7 mouse cellular contexts compared by ENCODE assay signal in the genomic region with DNA sequence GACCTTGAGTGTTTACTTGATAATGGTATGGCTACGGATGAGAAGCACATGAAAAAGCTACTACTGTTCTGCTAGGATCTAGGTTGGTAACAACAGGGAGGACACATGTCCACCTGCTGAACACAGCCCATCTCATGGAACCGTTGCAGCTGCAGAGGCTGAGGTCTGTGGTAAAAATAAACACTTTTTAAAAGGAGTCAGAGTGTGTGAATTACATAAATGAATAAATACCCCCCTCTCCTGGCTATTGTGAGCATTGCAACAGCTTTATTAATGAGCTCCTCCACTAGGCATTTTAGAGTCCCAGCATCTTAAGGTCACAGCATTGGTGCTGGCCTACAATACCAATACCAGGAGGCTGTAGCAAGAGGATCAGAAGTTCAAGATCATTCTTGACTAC. TPM values are rescaled to one million over a fixed set of nuclear protein-coding genes. Genes with fewer than 3 reads are reported as not detected.
A peak's percentile ranks its signal among the peaks of the same experiment; 100 is the strongest.
DNase-seq lines count a peak whose midpoint lies in the region; ATAC-seq and TF ChIP-seq lines count a peak whose summit lies in the region.

No protein-coding gene starts in this region.

- no peak overlapping the region for H3K9ac ChIP-seq in MEL (ENCODE audit: control insufficient read depth, low read depth, low read length, poor library complexity, severe bottlenecking)
- no peak overlapping the region for H3K9ac ChIP-seq in lung, embryonic 14.5 days

- no peak overlapping the region for H3K4me3 ChIP-seq in MEL (ENCODE audit: control insufficient read depth in 1 of 2, insufficient read depth in 1 of 2, low read depth in 2 of 2, low read length in 2 of 2)
- no peak overlapping the region for H3K4me3 ChIP-seq in lung, embryonic 14.5 days (ENCODE audit: low read depth, low read length)

- H3K9me3 ChIP-seq in MEL (replicated peaks; ENCODE audit: insufficient read depth, low read length), result no peaks in the 10 kb centered on the region
- H3K9me3 ChIP-seq in lung, embryonic 14.5 days (ENCODE audit: low read depth, low read length), result no peaks in the 10 kb centered on the region

- TF ChIP-seq RAD21 in MEL (IDR thresholded peaks at IDR 0.05; ENCODE audit: low read depth, low read length), result peak; percentile 87

- peaks cover 0 to under 1% of the 10 kb centered on the region in 2 experiments; a peak in 1 of 4 replicates for H3K4me1 ChIP-seq in MEL (ENCODE audit: control insufficient read depth in 1 of 2, insufficient read depth in 2 of 2, low read length in 2 of 2)
- H3K4me1 ChIP-seq in lung, embryonic 14.5 days (ENCODE audit: insufficient read depth), result no peaks in the 10 kb centered on the region

- H3K4me2 ChIP-seq in lung, embryonic 14.5 days, result no peak overlapping the region

- H3K79me2 ChIP-seq in MEL (ENCODE audit: control insufficient read depth, insufficient read depth, low read length, poor library complexity), result no peaks in the 10 kb centered on the region

- no peak overlapping the region for H3K27ac ChIP-seq in MEL (ENCODE audit: control insufficient read depth, low read depth, low read length)
- no peak overlapping the region for H3K27ac ChIP-seq in lung, embryonic 14.5 days (ENCODE audit: low read depth)

- no peaks in the 10 kb centered on the region; a peak in 1 of 4 replicates for H3K27me3 ChIP-seq in MEL (ENCODE audit: control insufficient read depth in 1 of 2, insufficient read depth in 2 of 2, low read length in 2 of 2)
- H3K27me3 ChIP-seq in lung, embryonic 14.5 days (ENCODE audit: insufficient read depth, low read length), result no peaks in the 10 kb centered on the region

- peak in 2 of 3 experiments; percentile 66 to 74; a peak in 4 of 6 replicates for TF ChIP-seq CTCF in MEL (IDR thresholded peaks at IDR 0.05 in 2 of 3, conservative IDR thresholded peaks at IDR 0.05 in 1 of 3; ENCODE audit: control insufficient read depth in 1 of 3, insufficient read depth in 1 of 3, low read depth in 2 of 3, low read length in 3 of 3, poor library complexity in 1 of 3, severe bottlenecking in 1 of 3)
- TF ChIP-seq CTCF in lung, embryonic 14.5 days (IDR thresholded peaks at IDR 0.05; ENCODE audit: low read depth), result peak; percentile 77

- no peak for TF ChIP-seq EP300 in MEL (IDR thresholded peaks at IDR 0.05; ENCODE audit: low read depth in 1 of 2, low read length in 2 of 2)

- no peaks in the 10 kb centered on the region; a peak in 1 of 4 replicates for H3K36me3 ChIP-seq in MEL (ENCODE audit: control insufficient read depth in 1 of 2, insufficient read depth in 2 of 2, low read length in 2 of 2)
- no peaks in the 10 kb centered on the region for H3K36me3 ChIP-seq in lung, embryonic 14.5 days (ENCODE audit: insufficient read depth)

- TF ChIP-seq POLR2A in MEL (IDR thresholded peaks at IDR 0.05; ENCODE audit: control insufficient read depth in 1 of 2, insufficient read depth in 1 of 2, low read depth in 1 of 2, low read length in 2 of 2, poor library complexity in 1 of 2), result no peak

- peak; percentile 90 for ATAC-seq in CD4-positive, CD25-positive, alpha-beta regulatory T cell, adult 4 months
- ATAC-seq in lung, embryonic 14.5 days (ENCODE audit: insufficient read depth), result peak; percentile 78; the same call in 1 of the 2 replicates

- DNase-seq in MEL (ENCODE audit: low read depth, low spot score), result peak; percentile 69
- peak; percentile 92 for DNase-seq in embryo, embryonic 10.5 days (ENCODE audit: low spot score)
- DNase-seq in heart, postnatal 10 days, result peak; percentile 75 to 88
- DNase-seq in kidney, postnatal 14 days, result peak; percentile 81
- DNase-seq in lung, embryonic 14.5 days, result peak; percentile 91
- DNase-seq in right cerebral cortex, adult 2 months (ENCODE audit: low spot score in 2 of 2), result peak; percentile 54 to 81

- intact Hi-C loops in heart, postnatal 10 days (cut with DNase I), result loop anchor here (1.0 to 10.0 kb wide), 4 partner anchors 19 to 285 kb away; partner anchors contain the start of genes Dennd5b and Ipo8

- 14% methylated on average over 2 of the region's 2 CpGs for WGBS in lung, embryonic 14.5 days

TF ChIP-seq in MEL, 35 proteins besides CTCF, POLR2A, EP300 and RAD21:
- TF ChIP-seq ZC3H11A (IDR thresholded peaks at IDR 0.05; ENCODE audit: low read depth, low read length) (peak; percentile 83), USF2 (IDR thresholded peaks at IDR 0.05; ENCODE audit: borderline replicate concordance in 1 of 2, insufficient read depth in 1 of 2, low read depth in 1 of 2, low read length in 2 of 2) (no peak), TCF12 (IDR thresholded peaks at IDR 0.05; ENCODE audit: low read depth, low read length) (no peak), MYC (IDR thresholded peaks at IDR 0.05; ENCODE audit: low read depth, low read length) (no peak), SMC3 (IDR thresholded peaks at IDR 0.05; ENCODE audit: low read depth, low read length) (peak; percentile 80), ZNF384 (IDR thresholded peaks at IDR 0.05; ENCODE audit: low read depth, low read length) (no peak), JUND (IDR thresholded peaks at IDR 0.05; ENCODE audit: low read depth, low read length) (no peak), ZMIZ1 (IDR thresholded peaks at IDR 0.05; ENCODE audit: low read depth, low read length) (no peak), POLR2AphosphoS2 (IDR thresholded peaks at IDR 0.05; ENCODE audit: low read length) (no peak), E2F4 (IDR thresholded peaks at IDR 0.05; ENCODE audit: borderline replicate concordance, low read depth, low read length) (no peak), ZKSCAN1 (IDR thresholded peaks at IDR 0.05; ENCODE audit: low read depth, low read length) (no peak), MXI1 (IDR thresholded peaks at IDR 0.05; ENCODE audit: low read depth, low read length) (no peak), BHLHE40 (IDR thresholded peaks at IDR 0.05; ENCODE audit: borderline replicate concordance, low read depth, low read length) (no peak), USF1 (IDR thresholded peaks at IDR 0.05; ENCODE audit: low read depth, low read length) (no peak), CHD2 (IDR thresholded peaks at IDR 0.05; ENCODE audit: low read length) (no peak), ELF1 (IDR thresholded peaks at IDR 0.05; ENCODE audit: low read depth, low read length) (no peak), GATA1 (IDR thresholded peaks at IDR 0.05; ENCODE audit: low read depth, low read length) (no peak)

RNA-seq across cellular contexts. Expression of gene Gm10203, which starts 10.1 kb away (rescaled TPM):
- not detected for polyA plus RNA-seq in CD4-positive, CD25-positive, alpha-beta regulatory T cell, adult 4 months (2017; shearing (Covaris generic))
- not detected in 2 replicates for total RNA-seq in MEL (2012; rRNA removed)
- not detected for polyA plus RNA-seq in MEL (2012; ENCODE audit: insufficient read depth in 1 of 2, insufficient read length in 2 of 2, low read depth in 1 of 2, low replicate concordance in 2 of 2, missing spikeins in 1 of 2)
- total RNA-seq in heart, postnatal 10 days (2021), result not detected
- not detected in 2 replicates for polyA plus RNA-seq in lung, embryonic 14.5 days (2014; fragmentation: Nextera tagmentation; extraction: Ambion mirVana)

RNA-seq across cellular contexts. Expression of gene Dennd5b, which starts 18.4 kb away (rescaled TPM):
- under 1 TPM; 0.22 to 0.29 TPM for polyA plus RNA-seq in CD4-positive, CD25-positive, alpha-beta regulatory T cell, adult 4 months (2017; shearing (Covaris generic))
- total RNA-seq in MEL (2012; rRNA removed), result 0.65 and 1.1 TPM in 2 replicates
- polyA plus RNA-seq in MEL (2012; ENCODE audit: insufficient read depth in 1 of 2, insufficient read length in 2 of 2, low read depth in 1 of 2, low replicate concordance in 2 of 2, missing spikeins in 1 of 2), result 1 to 10 TPM in 1 of 2 experiments, not detected in 1; 1.3 TPM
- total RNA-seq in heart, postnatal 10 days (2021), result 10 to 100 TPM; 27.7 to 32.6 TPM
- polyA plus RNA-seq in lung, embryonic 14.5 days (2014; fragmentation: Nextera tagmentation; extraction: Ambion mirVana), result 6.7 and 9.8 TPM in 2 replicates

RNA-seq across cellular contexts. Expression of gene Etfbkmt, which starts 19.8 kb away (rescaled TPM):
- 100 to 1,000 TPM; 101 to 109 TPM for polyA plus RNA-seq in CD4-positive, CD25-positive, alpha-beta regulatory T cell, adult 4 months (2017; shearing (Covaris generic))
- 3.4 TPM in 2 replicates for total RNA-seq in MEL (2012; rRNA removed)
- polyA plus RNA-seq in MEL (2012; ENCODE audit: insufficient read depth in 1 of 2, insufficient read length in 2 of 2, low read depth in 1 of 2, low replicate concordance in 2 of 2, missing spikeins in 1 of 2), result 1 to 10 TPM in 1 of 2 experiments, not detected in 1; 5.7 TPM
- 10 to 100 TPM; 19.1 to 32.9 TPM for total RNA-seq in heart, postnatal 10 days (2021)
- polyA plus RNA-seq in lung, embryonic 14.5 days (2014; fragmentation: Nextera tagmentation; extraction: Ambion mirVana), result 13.7 and 15.6 TPM in 2 replicates
